Mouse (Mus musculus): ENCODE results near the gene Megf11.
"Not testable (repeated sequence)": the region's sequence is repeated elsewhere in the genome, so short reads cannot be mapped to it uniquely, and the experiment has no call there.

The Megf11 gene

GRCm38 (mm10) chr9:64704073-64704840 is 318.8 kb downstream of the Megf11 start:
- DNase-seq, result no peak

GRCm38 (mm10) chr9:64710291-64710690 is 324.9 kb downstream of the Megf11 start:
- DNase-seq, result not testable (repeated sequence)

GRCm38 (mm10) chr9:64719526-64720163 is 334.2 kb downstream of the Megf11 start:
- DNase-seq, result no peak

GRCm38 (mm10) chr9:64726454-64726853 is 341.0 kb downstream of the Megf11 start:
- DNase-seq, result no peak

- DNase-seq, result no peak
Observed at GRCm38 (mm10) chr9:64731029-64731560, 345.7 kb downstream of the Megf11 start.

- no peak for DNase-seq
Observed at GRCm38 (mm10) chr9:64734166-64734565, 348.7 kb downstream of the Megf11 start.

- DNase-seq, result not testable (repeated sequence)
Observed at GRCm38 (mm10) chr9:64734992-64735391, 349.6 kb downstream of the Megf11 start.

GRCm38 (mm10) chr9:64736076-64736638 is 350.7 kb downstream of the Megf11 start:
- peak; percentile 9 for DNase-seq

GRCm38 (mm10) chr9:64736639-64737405 is 351.4 kb downstream of the Megf11 start:
- peak; percentile 60 for DNase-seq

- peak; percentile 95 for DNase-seq
Observed at GRCm38 (mm10) chr9:64737406-64738201, 352.2 kb downstream of the Megf11 start, which contains the start of gene Rab11a. Gene Rab11a, minus strand, starts transcription at chr9:64737758.

GRCm38 (mm10) chr9:64739001-64739400 is 353.6 kb downstream of the Megf11 start:
- no peak for DNase-seq

GRCm38 (mm10) chr9:64742453-64742852 is 357.0 kb downstream of the Megf11 start:
- no peak for DNase-seq

- DNase-seq, result no peak
Observed at GRCm38 (mm10) chr9:64747735-64748134, 362.3 kb downstream of the Megf11 start.

GRCm38 (mm10) chr9:64749314-64749713 is 363.9 kb downstream of the Megf11 start:
- DNase-seq, result no peak

GRCm38 (mm10) chr9:64752575-64752974 is 367.1 kb downstream of the Megf11 start:
- no peak for DNase-seq

GRCm38 (mm10) chr9:64758052-64758451 is 372.6 kb downstream of the Megf11 start:
- no peak for DNase-seq
